Mouse (Mus musculus) activated CD4-positive, CD25-positive, alpha-beta regulatory T cell (primary cell): ENCODE data around the gene Lrcol1. TPM values are rescaled to one million over a fixed set of nuclear protein-coding genes. Genes with fewer than 3 reads are reported as not detected.

Experiments
- polyA plus RNA-seq, 2 experiments: library from polyadenylated mRNA; unstranded; fragments of 100-300 nt; shearing (Covaris generic); gene quantifications; one replicate each; pipeline ENCODE4 v1.2.1; 2017

Lrcol1 gene
- not detected for polyA plus RNA-seq

DNA sequence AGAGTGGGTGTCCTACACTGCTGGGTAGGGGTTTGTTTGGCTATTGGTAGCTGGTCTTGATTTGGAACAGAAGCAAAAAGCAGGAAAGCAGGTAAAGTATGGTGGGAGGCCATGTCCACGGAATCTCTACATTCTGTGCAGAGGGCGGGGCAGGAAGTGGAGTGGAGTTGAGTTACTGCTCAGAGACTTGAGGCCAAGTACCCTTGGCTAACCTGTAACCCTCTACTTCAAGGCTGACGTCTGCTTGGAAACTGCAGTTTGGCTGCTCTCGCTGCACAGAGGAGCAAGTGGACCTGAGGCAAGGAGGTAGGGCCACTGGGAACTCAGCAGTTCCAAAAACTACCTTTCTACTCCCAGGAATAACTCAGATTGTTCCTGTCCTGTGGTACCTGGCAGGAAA lies at the start of gene Lrcol1:
TSS of gene Lrcol1 (plus strand) at position 207 of the 400 bp plus-strand sequence.

DNA sequence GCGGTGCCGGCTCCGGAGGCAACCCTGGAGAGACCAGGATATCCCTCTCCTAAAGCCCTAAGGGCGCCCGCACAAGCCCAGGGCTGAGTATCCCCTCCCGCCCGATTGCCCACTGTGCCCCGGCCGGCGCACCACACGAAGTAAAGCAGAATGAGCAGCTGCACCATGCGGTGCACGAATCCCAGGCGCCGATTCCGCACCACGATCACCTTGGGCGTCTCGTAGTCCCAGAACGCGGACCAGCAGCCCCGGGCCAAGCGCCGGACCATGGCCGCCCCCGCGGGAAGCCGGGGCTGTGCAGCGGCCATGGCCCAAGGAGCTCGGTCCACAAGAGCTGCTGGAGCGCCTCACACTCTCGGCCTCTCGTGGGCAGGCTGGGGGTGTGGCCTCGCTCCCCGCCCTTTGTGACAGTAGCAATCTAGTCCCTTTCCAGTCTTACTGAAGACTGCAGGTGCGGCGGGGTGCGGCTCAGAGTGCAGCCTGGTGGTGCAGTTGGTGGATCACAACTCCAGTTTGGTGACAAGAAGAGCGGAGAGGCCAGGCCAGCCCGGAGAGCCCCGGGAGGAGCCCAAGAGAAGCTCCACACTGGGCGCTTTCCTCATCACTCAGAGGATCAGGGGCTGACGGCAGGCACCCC lies 1.8 kb upstream of the Lrcol1 start, which contains the start of gene P2rx2:
TSS of gene P2rx2 (minus strand) at position 565 of the 637 bp plus-strand sequence.

Other genes with a start within 250 kb of the Lrcol1 start
- 1 to 10 TPM; 3.0 to 3.3 TPM for gene Plcxd1, start 244.8 kb upstream of the Lrcol1 start, polyA plus RNA-seq
- 10 to 100 TPM; 54.7 to 58.9 TPM for gene Gtpbp6, start 236.5 kb upstream of the Lrcol1 start, polyA plus RNA-seq
- gene Zfp605, start 234.6 kb upstream of the Lrcol1 start, polyA plus RNA-seq, result 1 to 10 TPM; 3.8 TPM
- gene Chfr, start 208.9 kb upstream of the Lrcol1 start, polyA plus RNA-seq, result 10 to 100 TPM; 82.8 to 85.1 TPM
- gene Golga3, start 168.0 kb upstream of the Lrcol1 start, polyA plus RNA-seq, result 10 to 100 TPM; 22.5 to 25.0 TPM
- gene Ankle2, start 113.7 kb upstream of the Lrcol1 start, polyA plus RNA-seq, result 10 to 100 TPM; 42.5 to 44.7 TPM
- 10 to 100 TPM; 52.1 to 68.5 TPM for gene Pgam5, start 74.8 kb upstream of the Lrcol1 start, polyA plus RNA-seq
- gene Pxmp2, start 58.5 kb upstream of the Lrcol1 start, polyA plus RNA-seq, result 1 to 10 TPM; 2.1 to 6.4 TPM
- gene Pole, start 58.4 kb upstream of the Lrcol1 start, polyA plus RNA-seq, result 1 to 10 TPM; 5.5 to 8.0 TPM
- gene P2rx2, start 1.5 kb upstream of the Lrcol1 start, polyA plus RNA-seq, result not detected
- 10 to 100 TPM; 24.9 to 46.5 TPM for gene Fbrsl1, start 103.8 kb downstream of the Lrcol1 start, polyA plus RNA-seq
- 1 to 10 TPM; 3.6 to 5.8 TPM for gene Galnt9, start 199.6 kb downstream of the Lrcol1 start, polyA plus RNA-seq